Mouse (Mus musculus): ENCODE measurements around the gene Pde6c.

GRCm38 (mm10) chr19:38198731-38199130 lies 66.2 kb downstream of the Pde6c start:
- TF ChIP-seq CTCF (IDR thresholded peaks at IDR 0.05; ENCODE audit: low read depth), result peak; percentile 65
- TF ChIP-seq EP300 (optimal IDR thresholded peaks at IDR 0.05), result no peak
